Mouse (Mus musculus) gastrocnemius, postnatal 14 days (tissue): ENCODE results near the gene A130010J15Rik. TPM values are rescaled to one million over a fixed set of nuclear protein-coding genes. Genes with fewer than 3 reads are reported as not detected.

ENCODE experiments used
- total RNA-seq, 2 experiments: library from RNA; stranded (reverse); gene quantifications; 2 replicates each; pipeline ENCODE4 v1.2.3; 2021

A130010J15Rik gene
- total RNA-seq, 2 experiments from 2014 or later: 2.3 to 3.2 TPM

Other genes starting within 250 kb of the A130010J15Rik start
- gene Syt14, start 132.3 kb upstream of the A130010J15Rik start, total RNA-seq: under 1 TPM; 0.18 to 0.31 TPM
- gene Diexf, start 37.8 kb upstream of the A130010J15Rik start, total RNA-seq: 1 to 10 TPM; 7.2 to 9.5 TPM
- 1 to 10 TPM; 1.6 to 2.0 TPM for gene Irf6, start 14.9 kb upstream of the A130010J15Rik start, total RNA-seq
- gene Traf3ip3, start 33.7 kb downstream of the A130010J15Rik start, total RNA-seq: 1 to 10 TPM; 6.0 to 8.4 TPM
- 1 to 10 TPM in 1 of 2 experiments, under 1 TPM in 1; 0.80 to 1.4 TPM for gene Lamb3, start 39.7 kb downstream of the A130010J15Rik start, total RNA-seq
- 1 to 10 TPM; 5.7 to 7.0 TPM for gene Hsd11b1, start 96.0 kb downstream of the A130010J15Rik start, total RNA-seq
- 10 to 100 TPM; 16.7 to 25.3 TPM for gene G0s2, start 105.2 kb downstream of the A130010J15Rik start, total RNA-seq
- under 1 TPM; 0.18 to 0.33 TPM for gene Camk1g, start 202.3 kb downstream of the A130010J15Rik start, total RNA-seq